Mouse (Mus musculus) heart, postnatal 14 days (tissue): ENCODE measurements at regions not wholly inside any gene's neighbourhood (a gene's known extent, or its start where the extent isn't known, plus 50 kb on each side); places are given as distances from the start of the nearest gene placed in this dataset.

Source experiments
- DNase-seq, 2 experiments: peaks; one replicate each; pipeline ENCODE4 v3.0.0; 2021 to 2022
- intact Hi-C: fragments of 180-260 bp; cut with DNase I; formaldehyde crosslinking; loops from one replicate; pipeline ENCODE4 v1.15.1; 2025

DNA sequence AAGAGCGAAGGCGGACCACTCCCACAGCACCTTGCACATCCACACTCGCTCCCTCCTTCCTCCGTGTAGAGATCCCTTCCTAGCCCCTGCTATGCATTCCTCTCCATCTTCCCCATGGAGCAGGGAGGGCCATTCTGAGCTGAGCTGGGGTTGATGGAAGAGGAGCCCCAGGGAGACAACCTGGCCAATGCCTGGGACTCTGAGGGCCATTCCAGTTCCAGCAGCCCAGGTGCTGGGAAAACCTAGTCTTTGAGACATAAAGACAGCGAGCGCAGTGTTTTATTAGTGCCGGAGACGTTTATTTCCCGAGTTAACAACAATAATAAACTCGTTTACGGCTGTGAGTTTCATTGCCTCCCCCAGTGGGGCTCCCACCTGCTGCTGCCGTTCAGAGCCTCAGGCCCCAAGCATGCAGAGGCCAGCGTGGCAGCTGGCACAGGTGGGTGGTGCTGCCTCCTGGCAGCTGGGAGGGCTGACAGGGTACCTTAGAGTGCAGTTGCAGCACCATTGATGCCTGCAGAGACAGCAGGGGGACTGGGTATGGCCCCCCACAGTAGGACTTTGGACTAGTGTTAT is 287.4 kb upstream of the Tle3 start:
- DNase-seq, result no peak
- intact Hi-C loops, result no loop called here

DNA sequence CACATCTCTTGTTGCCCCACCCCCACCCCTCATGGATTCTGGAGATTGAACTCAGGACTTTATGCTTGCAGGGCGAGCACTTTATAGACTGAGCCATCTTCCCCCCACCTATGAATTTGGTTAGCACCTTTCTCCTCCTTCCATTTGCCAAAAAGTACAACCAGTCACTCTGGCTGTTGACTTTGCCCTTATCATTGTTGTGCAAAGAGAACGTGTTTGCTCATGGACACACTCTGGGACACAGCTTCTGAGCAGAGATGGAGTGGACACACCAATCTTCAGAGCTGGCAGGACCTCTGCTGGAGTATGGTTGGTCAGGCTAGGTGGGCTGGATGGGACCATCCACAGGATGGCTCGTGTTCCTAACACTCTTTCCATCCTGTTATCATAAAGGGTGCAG is 285.1 kb upstream of the Tle3 start:
- intact Hi-C loops, result no loop called here

DNA sequence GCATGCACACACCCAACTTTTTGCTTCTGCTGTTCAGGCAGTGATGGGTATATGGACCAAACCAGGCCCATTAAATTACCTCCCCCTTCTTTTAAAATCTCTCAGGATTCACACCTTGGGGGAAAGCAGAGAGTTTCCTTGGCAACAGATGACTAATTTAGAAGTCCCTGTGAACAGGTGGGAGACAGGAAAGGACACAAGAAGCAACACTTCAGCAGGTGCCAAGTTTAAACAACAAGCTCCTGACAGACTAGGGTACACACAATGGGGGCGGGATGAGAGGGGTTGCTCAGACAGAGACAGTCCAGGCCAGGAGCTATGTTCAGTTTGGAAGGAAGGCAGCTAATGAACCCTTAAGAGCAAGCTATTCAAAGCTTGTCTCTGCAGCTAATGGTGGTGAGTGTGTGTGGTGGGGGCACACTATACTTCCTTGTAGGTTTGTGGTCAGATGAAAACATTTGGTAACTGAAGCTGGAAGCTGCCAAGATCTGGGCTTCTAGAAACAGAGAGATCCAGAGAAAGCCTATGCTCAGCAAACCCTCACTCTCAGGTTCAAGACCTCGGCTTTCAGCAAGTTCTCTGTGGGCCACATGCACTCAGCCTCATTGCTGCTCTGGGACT is 283.0 kb upstream of the Tle3 start:
- intact Hi-C loops, result no loop called here
- DNase-seq, result no peak

More for the DNA sequence above, 285.1 kb upstream of the Tle3 start:
- no peak for DNase-seq

DNA sequence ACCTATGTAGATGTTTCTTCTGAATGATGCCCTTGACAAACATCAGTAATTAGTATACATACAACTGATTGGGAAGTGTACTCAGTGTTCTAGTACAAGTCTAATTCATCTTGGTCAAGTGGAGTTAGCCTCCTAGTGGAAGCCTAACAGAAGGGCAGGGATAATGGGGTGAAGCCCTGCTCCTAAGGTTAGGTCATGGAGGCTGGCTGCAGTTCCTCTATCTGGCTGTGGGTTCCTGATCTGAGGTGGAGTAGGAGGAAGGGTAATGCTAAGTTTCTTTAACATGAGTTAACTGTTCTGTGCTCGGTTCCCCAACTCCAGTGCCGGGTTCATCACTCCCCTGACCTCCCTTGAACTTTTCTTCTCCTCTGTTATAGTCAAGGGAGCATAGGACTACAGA is 281.1 kb upstream of the Tle3 start:
- DNase-seq, result no peak
- intact Hi-C loops, result no loop called here

DNA sequence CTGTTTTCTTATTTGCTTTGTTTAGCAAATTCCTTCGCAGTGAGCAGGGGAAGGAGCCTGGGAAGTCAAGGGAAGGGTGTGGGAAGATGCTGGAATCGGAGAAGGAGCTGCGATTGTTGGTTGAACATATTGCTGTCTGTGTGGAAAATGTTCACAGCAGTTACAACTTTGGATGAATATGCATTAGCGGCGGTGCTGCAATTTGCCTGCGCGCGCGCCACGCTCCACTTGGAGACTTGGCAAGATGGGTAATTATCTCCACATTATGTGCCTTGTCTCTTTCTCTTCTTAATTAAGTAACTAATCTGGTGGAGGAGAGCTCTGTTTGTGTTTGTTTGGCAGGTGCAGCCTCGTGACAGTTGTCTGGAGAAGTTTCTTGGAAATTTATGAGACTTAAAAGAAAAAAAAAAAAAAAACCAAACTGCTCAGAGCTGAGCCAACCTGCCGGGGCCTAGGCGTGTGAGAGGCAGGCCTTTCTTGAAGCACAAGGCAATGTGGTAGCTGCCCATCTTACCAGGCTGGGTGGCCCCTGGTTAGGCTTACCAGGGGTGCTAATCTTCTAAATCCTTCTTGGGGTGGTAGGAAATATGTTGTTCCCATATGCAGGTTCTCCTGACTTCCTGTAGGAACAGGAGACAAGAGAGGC is 279.2 kb upstream of the Tle3 start:
- no peak for DNase-seq
- intact Hi-C loops, result no loop called here

- DNase-seq, result no peak
These were observed 276.9 kb upstream of the Tle3 start for GRCm38 (mm10) chr9:61095069-61095775.

GRCm38 (mm10) chr9:61101741-61102450 is 270.3 kb upstream of the Tle3 start:
- no peak for DNase-seq
- intact Hi-C loops, result no loop called here

More at GRCm38 (mm10) chr9:61095069-61095775, 276.9 kb upstream of the Tle3 start:
- intact Hi-C loops, result no loop called here

- no peak for DNase-seq
- intact Hi-C loops, result no loop called here
These were observed 269.5 kb upstream of the Tle3 start for GRCm38 (mm10) chr9:61102451-61103358.

- intact Hi-C loops, result no loop called here
- no peak for DNase-seq
These were observed 266.5 kb upstream of the Tle3 start for GRCm38 (mm10) chr9:61105550-61106280.

- no peak for DNase-seq
- intact Hi-C loops, result no loop called here
These were observed 262.5 kb upstream of the Tle3 start for GRCm38 (mm10) chr9:61109519-61110285.

GRCm38 (mm10) chr9:61111206-61111605 is 261.0 kb upstream of the Tle3 start:
- DNase-seq, result no peak
- intact Hi-C loops, result no loop called here

DNA sequence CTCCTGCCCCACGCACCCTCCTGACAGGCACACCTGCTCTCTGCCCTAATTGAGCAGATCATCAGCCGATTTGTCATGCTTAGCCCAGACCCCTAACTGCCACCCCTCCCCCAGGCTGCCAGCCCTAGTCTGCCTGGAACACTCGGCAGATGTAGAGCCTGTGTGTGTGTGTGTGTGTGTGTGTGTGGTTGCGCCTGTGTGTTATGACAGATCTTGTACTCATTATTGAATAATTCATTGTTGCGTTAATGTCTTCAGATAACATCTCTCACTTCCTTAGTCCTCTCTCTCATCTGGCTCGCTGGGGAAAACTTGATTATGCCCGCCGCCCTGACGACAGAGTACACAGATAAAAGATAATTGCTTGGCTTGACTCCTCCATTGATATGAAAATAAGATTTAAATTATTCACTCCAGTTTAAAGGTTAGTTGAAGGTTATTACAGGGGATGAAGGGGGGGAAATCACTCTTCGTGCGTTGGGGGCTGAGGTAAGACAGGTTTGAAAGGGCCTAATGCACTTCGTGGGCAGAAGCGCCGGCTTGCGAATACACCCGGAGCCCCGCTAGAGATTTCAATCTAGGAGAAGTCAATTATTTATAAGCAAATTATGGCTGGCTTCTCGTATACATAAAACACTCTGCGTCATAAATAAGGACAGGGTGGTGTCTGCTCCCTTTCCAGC is 260.3 kb upstream of the Tle3 start:
- intact Hi-C loops, result no loop called here

DNA sequence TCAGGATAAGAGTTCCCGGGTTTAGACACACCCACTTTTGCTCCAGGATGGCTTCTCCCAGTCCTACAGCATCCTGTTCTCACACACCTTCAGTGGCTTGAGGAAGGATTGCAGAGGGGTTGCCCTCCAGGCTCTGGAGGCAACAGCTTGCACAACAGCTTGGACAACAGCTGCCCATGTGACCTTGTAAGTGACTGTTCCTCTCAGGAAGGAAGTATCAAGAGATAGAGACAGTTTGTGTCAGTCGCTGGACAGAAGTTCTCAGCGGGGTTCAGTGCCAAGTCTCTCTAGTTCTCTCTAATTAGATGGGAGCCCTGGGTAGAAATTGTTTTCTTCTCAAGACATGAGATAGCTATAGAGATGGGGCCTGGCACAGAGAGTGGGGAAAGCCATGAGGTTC is 252.9 kb upstream of the Tle3 start:
- no peak for DNase-seq

More for the DNA sequence above, 260.3 kb upstream of the Tle3 start:
- no peak for DNase-seq

GRCm38 (mm10) chr9:61120531-61120930 is 251.6 kb upstream of the Tle3 start:
- no peak for DNase-seq
- intact Hi-C loops, result no loop called here

More for the DNA sequence above, 252.9 kb upstream of the Tle3 start:
- intact Hi-C loops, result no loop called here

DNA sequence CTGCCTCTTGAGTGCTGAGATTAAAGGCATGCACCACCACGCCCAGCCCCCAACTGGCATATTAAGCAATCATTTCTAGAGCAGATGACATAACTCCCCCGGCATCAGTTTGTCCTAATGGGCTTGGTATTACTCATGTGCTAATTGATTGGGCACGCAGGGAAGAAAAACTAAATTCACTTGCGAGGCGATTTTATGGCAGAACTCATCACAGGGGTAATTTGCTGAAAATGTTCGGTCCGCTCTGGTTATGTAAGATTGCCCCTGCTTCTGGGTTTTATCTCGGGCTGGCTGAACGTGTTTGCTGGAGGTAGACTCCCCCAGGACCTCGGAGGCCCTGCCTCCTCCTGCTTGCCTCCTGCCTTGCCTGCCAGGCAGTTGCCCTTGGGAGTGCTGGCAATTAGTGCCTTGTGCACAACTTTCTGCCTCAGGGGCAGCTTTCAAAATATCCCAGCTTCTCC is 251.2 kb upstream of the Tle3 start:
- no peak for DNase-seq
- intact Hi-C loops, result no loop called here

DNA sequence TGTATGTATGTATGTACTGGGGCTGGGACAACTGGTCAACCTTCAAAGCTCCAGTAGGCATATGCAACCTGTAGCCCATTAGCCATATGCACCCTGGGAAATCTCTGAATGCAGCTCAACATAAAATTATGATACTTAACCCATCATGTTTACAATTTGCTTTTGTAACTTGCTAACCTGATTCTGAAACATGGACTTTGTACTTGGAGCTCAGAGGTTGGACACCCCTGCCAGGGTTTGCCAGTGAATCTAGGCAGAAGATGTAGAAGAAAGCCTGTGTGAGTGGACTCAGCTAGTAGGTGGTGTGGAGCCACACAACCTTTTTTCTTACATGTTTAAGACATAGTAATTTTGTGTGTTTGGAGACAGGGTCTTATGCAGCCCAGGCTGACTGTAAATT is 248.7 kb upstream of the Tle3 start:
- intact Hi-C loops, result no loop called here
- no peak for DNase-seq

DNA sequence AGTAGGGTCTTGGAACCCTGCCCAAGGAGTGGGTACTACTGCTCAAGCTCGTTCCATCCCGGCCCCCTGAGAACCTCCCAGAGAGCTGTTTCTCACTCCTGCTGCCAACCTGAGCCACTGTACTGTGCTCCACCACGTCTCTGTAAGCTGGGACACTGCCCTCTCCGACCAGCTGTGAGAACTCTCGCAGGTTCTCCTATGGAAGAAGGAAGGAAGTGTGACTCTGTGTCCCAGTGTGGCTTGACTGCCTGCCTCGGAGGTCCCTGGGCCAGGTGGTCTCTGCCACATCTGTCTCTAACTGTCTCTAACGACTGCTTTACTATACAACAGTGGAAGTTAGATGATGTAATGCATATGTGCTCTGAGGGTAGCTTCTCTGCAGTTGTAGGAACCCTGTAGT is 246.4 kb upstream of the Tle3 start:
- no peak for DNase-seq
- intact Hi-C loops, result no loop called here

DNA sequence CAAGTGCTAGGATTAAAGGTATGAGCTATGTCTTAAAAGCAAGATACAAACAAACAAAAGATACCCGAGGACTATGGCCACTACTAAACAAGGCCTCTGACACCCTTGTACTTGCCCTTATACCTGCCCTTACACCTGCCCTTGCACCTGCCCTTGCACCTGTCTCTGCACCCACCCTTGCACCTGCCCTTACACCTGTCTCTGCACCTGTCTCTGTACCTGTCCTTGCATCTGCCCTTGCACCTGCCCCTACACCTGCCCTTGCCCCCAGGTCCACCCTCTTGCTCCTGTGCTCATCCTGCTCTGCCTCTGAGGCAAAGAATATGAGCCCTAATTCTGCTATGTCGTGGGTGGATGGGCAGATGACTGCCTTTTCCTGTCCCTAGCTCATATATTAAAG is 244.1 kb upstream of the Tle3 start:
- intact Hi-C loops, result no loop called here

More for the DNA sequence above, 244.1 kb upstream of the Tle3 start:
- no peak for DNase-seq
